Comparison of ENCODE assay signal across 15 mouse cellular contexts in genomic region chr2:143752051-143752788, GRCm38 (mm10).
DNase-seq lines count a peak whose midpoint lies in the region.
"Had no signal": no experiment of that assay in that cellular context is flagged by ENCODE, and none has a peak within 500 bp of the region (broad histone marks: within the 10 kb centered on the region; RNA-seq: fewer than 3 reads in every experiment).

No protein-coding gene starts in this region.

- peak; percentile 24 for DNase-seq in layer of hippocampus, adult 11-12 months (ENCODE audit: low spot score)
- no peak for DNase-seq in layer of hippocampus, postnatal 25 days (ENCODE audit: extremely low spot score in 1 of 2, low spot score in 1 of 2)
- DNase-seq in right cerebral cortex, adult 18-20 months = peak; percentile 45
- DNase-seq in right cerebral cortex, postnatal 4 days = no peak
- peak; percentile 43 for DNase-seq in layer of hippocampus, adult 9-11 months
- DNase-seq in heart, postnatal 4 days = no peak
- DNase-seq in embryo, embryonic 11 days = no peak
- DNase-seq: adrenal gland, postnatal 36 days; cerebellum, adult 8-10 months; gastrocnemius, postnatal 25 days; heart, adult 2 months; heart, postnatal 36 days; liver; liver, postnatal 0 days; lung, postnatal 10 days had no signal

Comparison
In these comparisons a context has a peak if more than half of its experiments do, and no peak if none do; other contexts are left out.
1. DNase-seq: peak in layer of hippocampus, adult 11-12 months (single experiment), right cerebral cortex, adult 18-20 months (single experiment) and layer of hippocampus, adult 9-11 months (single experiment); none in layer of hippocampus, postnatal 25 days (0 of 2), right cerebral cortex, postnatal 4 days (single experiment), heart, postnatal 4 days (single experiment) and embryo, embryonic 11 days (single experiment).